Mouse (Mus musculus): ENCODE results near the gene Spast.

- TF ChIP-seq CTCF (IDR thresholded peaks at IDR 0.05; ENCODE audit: low read depth) (no peak), EP300 (IDR thresholded peaks at IDR 0.05; ENCODE audit: low read depth) (no peak)
Observed at GRCm38 (mm10) chr17:74331049-74331676, 7.6 kb upstream of the Spast start.
